23 mouse cellular contexts compared by ENCODE assay signal in genomic region chr13:52069714-52070113, GRCm38 (mm10).
A peak's percentile ranks its signal among the peaks of the same experiment; 100 is the strongest.
DNase-seq lines count a peak whose midpoint lies in the region; ATAC-seq lines count a peak whose summit lies in the region.
"Had no signal": no experiment of that assay in that cellular context is flagged by ENCODE, and none has a peak within 500 bp of the region (broad histone marks: within the 10 kb centered on the region; RNA-seq: fewer than 3 reads in every experiment).

No protein-coding gene starts in this region.

- no peak overlapping the region for H3K27ac ChIP-seq in midbrain, embryonic 11.5 days (ENCODE audit: low read depth, low read length)
- no peak overlapping the region for H3K27ac ChIP-seq in midbrain, embryonic 13.5 days
- H3K27ac ChIP-seq: embryonic facial prominence, embryonic 13.5 days; forebrain, embryonic 12.5 days; heart, embryonic 15.5 days; hindbrain, embryonic 14.5 days; layer of hippocampus, adult 2 months; midbrain, embryonic 10.5 days; neural tube, embryonic 15.5 days; stomach, embryonic 15.5 days had no signal

- H3K9me3 ChIP-seq in midbrain, embryonic 11.5 days (ENCODE audit: control insufficient read depth, low read length): no peaks in the 10 kb centered on the region
- no peaks in the 10 kb centered on the region for H3K9me3 ChIP-seq in midbrain, embryonic 13.5 days
- H3K9me3 ChIP-seq: embryonic facial prominence, embryonic 13.5 days; forebrain, embryonic 12.5 days; heart, embryonic 15.5 days; midbrain, embryonic 10.5 days; neural tube, embryonic 15.5 days; stomach, embryonic 15.5 days had no signal

- 72% methylated on average over 3 of the region's 3 CpGs for WGBS in midbrain, embryonic 11.5 days
- 67% methylated on average over 3 of the region's 3 CpGs for WGBS in midbrain, embryonic 13.5 days

- no peaks in the 10 kb centered on the region for H3K27me3 ChIP-seq in midbrain, embryonic 11.5 days (ENCODE audit: control insufficient read depth, insufficient read depth, low read length)
- no peaks in the 10 kb centered on the region for H3K27me3 ChIP-seq in midbrain, embryonic 13.5 days
- H3K27me3 ChIP-seq: embryonic facial prominence, embryonic 13.5 days; heart, embryonic 15.5 days; neural tube, embryonic 15.5 days; stomach, embryonic 15.5 days had no signal

- no peak for ATAC-seq in midbrain, embryonic 11.5 days (ENCODE audit: low FRiP score)
- ATAC-seq in midbrain, embryonic 13.5 days: no peak
- peak; percentile 28 for ATAC-seq in CD4-positive, CD25-positive, alpha-beta regulatory T cell, adult 4 months

- H3K9ac ChIP-seq in midbrain, embryonic 11.5 days (ENCODE audit: low read length): no peak overlapping the region
- H3K9ac ChIP-seq in midbrain, embryonic 13.5 days (replicated peaks): no peak overlapping the region
- H3K9ac ChIP-seq: embryonic facial prominence, embryonic 13.5 days; forebrain, embryonic 12.5 days; heart, embryonic 15.5 days; hindbrain, embryonic 14.5 days; neural tube, embryonic 15.5 days; stomach, embryonic 15.5 days had no signal

- DNase-seq in adrenal gland, postnatal 14 days: peak; percentile 56
- DNase-seq in adrenal gland, postnatal 4 days (ENCODE audit: low spot score in 2 of 2): no peak
- peak; percentile 76 for DNase-seq in midbrain, embryonic 11.5 days (ENCODE audit: low spot score, missing footprints)
- peak; percentile 28 for DNase-seq in induced T-regulatory cell, adult 2 months (ENCODE audit: low read depth)
- no peak for DNase-seq in kidney, adult 11 months
- DNase-seq: cerebellum, adult 2 months; cerebellum, postnatal 25 days; heart, postnatal 4 days; kidney, adult 9 months; layer of hippocampus, postnatal 36 days; right cerebral cortex, adult 18-20 months; right cerebral cortex, postnatal 4 days had no signal

- H3K4me3 ChIP-seq in midbrain, embryonic 11.5 days (ENCODE audit: low read depth, low read length): no peak overlapping the region
- no peak overlapping the region for H3K4me3 ChIP-seq in midbrain, embryonic 13.5 days (replicated peaks)
- H3K4me3 ChIP-seq: embryonic facial prominence, embryonic 13.5 days; erythroblast, embryonic 14.5 days; forebrain, embryonic 12.5 days; heart, embryonic 15.5 days; layer of hippocampus, adult 2 months; midbrain, embryonic 10.5 days; neural tube, embryonic 15.5 days; stomach, embryonic 15.5 days had no signal

- H3K4me2 ChIP-seq in midbrain, embryonic 11.5 days: no peak overlapping the region
- H3K4me2 ChIP-seq in midbrain, embryonic 13.5 days (replicated peaks): no peak overlapping the region
- H3K4me2 ChIP-seq: embryonic facial prominence, embryonic 13.5 days; forebrain, embryonic 12.5 days; heart, embryonic 15.5 days; hindbrain, embryonic 14.5 days; neural tube, embryonic 15.5 days; stomach, embryonic 15.5 days had no signal

- no peaks in the 10 kb centered on the region for H3K36me3 ChIP-seq in midbrain, embryonic 11.5 days (ENCODE audit: control insufficient read depth, insufficient read depth, low read length)
- H3K36me3 ChIP-seq in midbrain, embryonic 13.5 days: no peaks in the 10 kb centered on the region
- H3K36me3 ChIP-seq: embryonic facial prominence, embryonic 13.5 days; forebrain, embryonic 12.5 days; heart, embryonic 15.5 days; midbrain, embryonic 10.5 days; neural tube, embryonic 15.5 days; stomach, embryonic 15.5 days had no signal

- no peaks in the 10 kb centered on the region for H3K4me1 ChIP-seq in midbrain, embryonic 11.5 days (ENCODE audit: control insufficient read depth, insufficient read depth, low read length)
- H3K4me1 ChIP-seq in midbrain, embryonic 13.5 days (replicated peaks): no peaks in the 10 kb centered on the region
- H3K4me1 ChIP-seq: forebrain, embryonic 12.5 days; neural tube, embryonic 15.5 days; stomach, embryonic 15.5 days had no signal

Comparison
In these comparisons a context has a peak if more than half of its experiments do, and no peak if none do; other contexts are left out.
1. DNase-seq: peak in adrenal gland, postnatal 14 days (single experiment), midbrain, embryonic 11.5 days (single experiment) and induced T-regulatory cell, adult 2 months (single experiment); none in adrenal gland, postnatal 4 days (0 of 2) and kidney, adult 11 months (single experiment).